Mouse (Mus musculus) ES-E14 (cell line): ENCODE data around the gene Sgms1. TPM values are rescaled to one million over a fixed set of nuclear protein-coding genes. Genes with fewer than 3 reads are reported as not detected.

ENCODE experiments used
- DNase-seq: peaks from one replicate; pipeline ENCODE4 v3.0.0-alpha.2; 2013; ENCODE audit warnings: low read depth, low spot score
- H3K27ac ChIP-seq: 2 replicates; pipeline ENCODE4 v1.5.1; 2012; ENCODE audit warnings: low read depth, mild to moderate bottlenecking, low read length, moderate library complexity, mixed read lengths; ENCODE audit not compliant: poor library complexity, insufficient read depth, severe bottlenecking
- H3K36me3 ChIP-seq: 2 replicates; pipeline ENCODE4 v1.6.1; 2012; ENCODE audit warnings: mild to moderate bottlenecking, low read length, moderate library complexity, mixed read lengths; ENCODE audit not compliant: control insufficient read depth, poor library complexity, insufficient read depth, severe bottlenecking
- H3K4me1 ChIP-seq, 2 experiments: fragments of 150-350 bp in 1 of 2; sonication (generic) in 1 of 2; 2 replicates each; pipeline ENCODE4 v1.6.1; 2012; ENCODE audit warnings: low read length in 2 of 2, mild to moderate bottlenecking in 1 of 2, mixed read lengths in 1 of 2; ENCODE audit not compliant: control insufficient read depth in 2 of 2, insufficient read depth in 2 of 2, poor library complexity in 1 of 2
- H3K4me3 ChIP-seq, 2 experiments: fragments of 150-350 bp in 1 of 2; sonication (generic) in 1 of 2; 2 replicates each; pipeline ENCODE4 v1.5.1; 2012; ENCODE audit warnings: low read length in 2 of 2, low read depth in 1 of 2, mild to moderate bottlenecking in 1 of 2, mixed read lengths in 1 of 2; ENCODE audit not compliant: insufficient read depth in 1 of 2, poor library complexity in 1 of 2, severe bottlenecking in 1 of 2
- H3K9ac ChIP-seq: 2 replicates; pipeline ENCODE4 v1.6.1; 2012; ENCODE audit warnings: low read depth, mild to moderate bottlenecking, low read length, mixed read lengths; ENCODE audit not compliant: poor library complexity, insufficient read depth, severe bottlenecking
- H3K9me3 ChIP-seq: fragments of 150-350 bp; sonication (generic); 2 replicates; pipeline ENCODE4 v1.6.1; 2012; ENCODE audit warnings: low read depth, mild to moderate bottlenecking, low read length; ENCODE audit not compliant: control insufficient read depth, insufficient read depth
- CHD2 ChIP-seq: IDR thresholded peaks from 2 replicates; pipeline ENCODE4 v1.6.1; 2014; ENCODE audit warnings: mild to moderate bottlenecking, low read depth, low read length, inconsistent platforms
- HCFC1 ChIP-seq: IDR thresholded peaks from 2 replicates; pipeline ENCODE4 v1.6.1; 2012; ENCODE audit warnings: low read length, inconsistent platforms, borderline replicate concordance; ENCODE audit not compliant: insufficient read depth
- MAFK ChIP-seq: IDR thresholded peaks from 2 replicates; pipeline ENCODE4 v1.6.1; 2014; ENCODE audit warnings: mild to moderate bottlenecking, low read depth, low read length, inconsistent platforms; ENCODE audit not compliant: insufficient read depth
- ZC3H11A ChIP-seq: IDR thresholded peaks from 2 replicates; pipeline ENCODE4 v1.6.1; 2012; ENCODE audit warnings: low read depth, mild to moderate bottlenecking, inconsistent platforms, low read length, borderline replicate concordance
- ZNF384 ChIP-seq: IDR thresholded peaks from 2 replicates; pipeline ENCODE4 v1.6.1; 2012; ENCODE audit warnings: low read depth, low read length, inconsistent platforms
- in situ Hi-C, 2 experiments: fragments of 600-800 bp; cut with MboI; formaldehyde crosslinking; loops; one replicate each; pipeline ENCODE4 v1.15.1; 2025; ENCODE audit warnings: low sequenced_read_pairs in 2 of 2, inconsistent platforms in 1 of 2; ENCODE audit not compliant: unreplicated experiment in 2 of 2
- total RNA-seq: library from RNA; depleted of rRNA; stranded (reverse); fragments of 300-350 nt; gene quantifications from 2 replicates; pipeline ENCODE4 v1.2.3, GENCODE M21; 2012

Gene Sgms1
- total RNA-seq, 1 experiment: 42.5 TPM

DNA sequence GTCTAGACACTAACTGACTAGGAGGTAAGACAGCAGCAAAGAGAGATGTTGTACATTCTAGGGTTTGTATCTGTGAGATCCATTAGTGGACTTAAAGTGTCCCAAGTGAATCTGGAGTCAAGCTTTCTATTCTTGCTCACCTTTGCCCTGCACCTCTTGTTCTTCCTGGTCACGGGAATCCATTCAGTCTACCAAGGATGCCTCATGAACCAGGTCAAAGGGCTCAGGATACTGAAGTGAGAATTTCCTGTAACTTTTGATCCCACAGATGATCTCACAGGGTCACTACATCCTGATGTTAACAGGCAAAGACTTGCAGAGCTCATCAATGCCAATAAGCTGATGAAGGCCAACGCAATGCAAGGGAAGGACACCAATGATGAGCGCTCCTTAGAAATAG lies 195.4 kb downstream of the Sgms1 start:
- peaks cover 18 to 20% of the 10 kb centered on the region in 2 experiments for H3K4me1 ChIP-seq
- no peak overlapping the region; the same call in 1 of the 2 replicates for H3K27ac ChIP-seq
- no peak for DNase-seq
- TF ChIP-seq CHD2: no peak
- TF ChIP-seq ZC3H11A: no peak
- TF ChIP-seq ZNF384: no peak
- TF ChIP-seq MAFK: no peak
- no peak for TF ChIP-seq HCFC1
- H3K9ac ChIP-seq: no peak overlapping the region
- H3K9me3 ChIP-seq: no peaks in the 10 kb centered on the region
- no peak overlapping the region for H3K4me3 ChIP-seq
- peaks cover 3% of the 10 kb centered on the region; the same call in 1 of the 2 replicates for H3K36me3 ChIP-seq
- in situ Hi-C loops: no loop called here

DNA sequence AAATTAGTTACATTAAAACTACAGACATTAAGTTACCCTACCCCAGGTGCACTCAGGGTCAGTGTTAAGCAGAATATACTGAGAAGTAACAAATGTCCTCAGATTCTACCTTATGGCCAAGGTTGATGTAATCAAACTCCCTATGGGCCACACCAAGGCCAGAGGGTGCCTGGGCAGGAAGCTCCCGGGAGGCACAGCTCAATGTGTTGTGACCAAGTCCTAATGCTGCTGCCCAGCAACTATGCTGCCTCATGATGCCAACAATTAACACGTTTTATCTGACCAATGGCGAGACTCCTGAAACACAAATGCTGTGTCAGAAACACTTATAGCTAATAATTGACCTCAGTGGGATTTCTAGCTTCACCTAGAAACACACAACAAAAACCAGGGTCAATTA lies 197.9 kb downstream of the Sgms1 start:
- DNase-seq: no peak
- no peak for TF ChIP-seq MAFK
- TF ChIP-seq HCFC1: no peak
- no peak for TF ChIP-seq ZNF384
- no peak for TF ChIP-seq ZC3H11A
- no peak for TF ChIP-seq CHD2
- no peaks in the 10 kb centered on the region for H3K9me3 ChIP-seq
- H3K27ac ChIP-seq: no peak overlapping the region
- peaks cover 14 to 22% of the 10 kb centered on the region in 2 experiments for H3K4me1 ChIP-seq
- peaks cover 3% of the 10 kb centered on the region; the same call in 1 of the 2 replicates for H3K36me3 ChIP-seq
- no peak overlapping the region for H3K9ac ChIP-seq
- in situ Hi-C loops: no loop called here
- no peak overlapping the region for H3K4me3 ChIP-seq

DNA sequence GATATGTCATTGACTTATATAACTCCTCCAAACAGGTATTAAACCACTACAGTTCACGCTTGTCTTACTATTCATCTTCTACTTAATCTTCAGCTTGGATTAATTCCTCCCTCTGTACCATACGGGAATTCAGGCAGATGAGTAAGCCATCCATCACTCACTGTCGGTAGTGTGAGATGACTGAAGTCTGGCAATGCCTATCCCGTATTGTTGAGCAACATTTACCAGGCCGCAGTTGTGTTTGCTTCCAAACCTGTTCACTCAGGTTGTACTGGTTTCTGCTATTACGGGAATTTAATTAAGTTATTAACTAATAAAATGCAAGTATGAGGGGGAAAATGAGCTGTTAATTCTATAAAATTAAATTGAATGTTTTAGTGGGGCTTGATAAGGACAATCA lies 199.6 kb downstream of the Sgms1 start:
- H3K27ac ChIP-seq: no peak overlapping the region
- no peak overlapping the region for H3K4me3 ChIP-seq
- H3K36me3 ChIP-seq: peaks cover 3% of the 10 kb centered on the region; the same call in 1 of the 2 replicates
- no peak overlapping the region for H3K9ac ChIP-seq
- no peaks in the 10 kb centered on the region for H3K9me3 ChIP-seq
- no peak for DNase-seq
- H3K4me1 ChIP-seq: peaks cover 10 to 11% of the 10 kb centered on the region in 2 experiments
- TF ChIP-seq HCFC1 (no peak), ZNF384 (no peak), MAFK (no peak), ZC3H11A (no peak), CHD2 (no peak)
- in situ Hi-C loops: no loop called here

DNA sequence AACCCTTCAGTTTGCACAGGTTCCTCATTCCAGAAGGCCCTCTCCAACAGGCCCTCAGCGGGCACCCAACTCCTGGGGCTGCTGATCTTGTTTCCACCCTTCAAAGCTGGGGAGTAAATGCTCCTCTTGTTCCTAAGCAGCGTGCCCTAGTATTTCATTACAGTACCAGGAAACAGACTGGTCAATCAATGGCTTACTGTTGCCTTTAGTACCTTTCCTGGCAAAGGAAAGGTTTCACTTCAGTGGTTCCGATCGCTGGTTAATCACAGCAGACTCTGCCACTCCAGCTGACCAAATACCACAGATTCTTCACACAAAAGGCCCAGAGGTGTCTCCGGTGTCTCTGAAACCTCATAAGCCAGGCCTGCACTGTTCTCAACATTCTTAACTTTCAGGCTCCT lies 200.5 kb downstream of the Sgms1 start:
- peaks cover 4 to 7% of the 10 kb centered on the region in 2 experiments; a peak in 3 of 4 replicates for H3K4me1 ChIP-seq
- H3K36me3 ChIP-seq: peaks cover 3% of the 10 kb centered on the region; the same call in 1 of the 2 replicates
- H3K9me3 ChIP-seq: no peaks in the 10 kb centered on the region
- no peak for TF ChIP-seq ZC3H11A
- in situ Hi-C loops: no loop called here
- H3K27ac ChIP-seq: no peak overlapping the region
- H3K9ac ChIP-seq: no peak overlapping the region
- no peak overlapping the region for H3K4me3 ChIP-seq
- no peak for DNase-seq

DNA sequence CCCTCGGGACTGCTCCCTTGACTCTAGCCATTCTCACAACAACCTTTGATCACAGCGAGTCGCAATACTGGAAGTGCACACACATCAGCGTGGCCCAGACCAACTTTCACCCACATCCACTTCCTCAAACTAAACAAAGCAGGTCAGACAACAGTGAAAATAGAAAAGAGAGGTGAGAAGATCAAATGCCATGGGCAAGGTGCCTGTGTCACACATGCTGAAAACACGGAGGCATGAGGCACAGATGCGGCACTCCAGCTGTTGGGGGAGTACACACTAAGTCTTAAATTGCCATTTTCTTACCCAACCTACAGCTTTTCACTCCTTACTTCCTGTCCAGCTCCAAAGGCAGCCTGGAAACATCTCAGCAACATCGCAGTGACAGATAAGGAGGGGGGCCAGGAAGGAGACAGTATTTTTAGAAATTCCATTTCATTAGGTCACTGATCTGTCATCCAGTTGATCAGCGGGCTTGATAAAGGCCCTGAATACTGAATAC lies 202.9 kb downstream of the Sgms1 start:
- TF ChIP-seq ZC3H11A (no peak), CHD2 (no peak), MAFK (no peak), HCFC1 (no peak), ZNF384 (no peak)
- Histone ChIP-seq H3K36me3 (no peaks in the 10 kb centered on the region; the same call in 1 of the 2 replicates), H3K9me3 (no peaks in the 10 kb centered on the region), H3K4me3 (no peak overlapping the region), H3K27ac (no peak overlapping the region), H3K9ac (no peak overlapping the region), H3K4me1 (peaks cover 2 to 7% of the 10 kb centered on the region in 2 experiments; a peak in 3 of 4 replicates)
- DNase-seq: no peak
- in situ Hi-C loops: no loop called here
